19 mouse cellular contexts compared by ENCODE assay signal in the genomic region with DNA sequence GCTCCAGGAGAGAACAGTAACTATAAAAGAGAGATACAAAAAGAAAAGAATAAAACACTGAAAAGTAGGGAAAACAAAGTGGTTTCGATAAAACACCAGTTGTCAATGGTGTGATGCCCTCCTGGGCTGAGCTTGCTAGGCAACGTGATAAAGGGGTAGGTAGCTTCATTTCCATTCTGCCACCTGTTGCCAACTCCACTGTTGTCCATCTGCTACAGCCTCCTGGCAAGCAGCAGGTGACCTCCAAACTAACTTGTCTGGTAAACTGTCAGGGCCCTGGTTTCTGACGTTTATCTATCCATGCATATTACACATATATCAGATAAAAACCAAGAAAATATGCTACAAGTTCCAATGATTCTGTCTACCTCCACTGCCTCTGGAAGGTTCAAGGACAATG.
A peak's percentile ranks its signal among the peaks of the same experiment; 100 is the strongest.
DNase-seq lines count a peak whose midpoint lies in the region; ATAC-seq and TF ChIP-seq lines count a peak whose summit lies in the region.
"Had no signal": no experiment of that assay in that cellular context is flagged by ENCODE, and none has a peak within 500 bp of the region (broad histone marks: within the 10 kb centered on the region; RNA-seq: fewer than 3 reads in every experiment).

No protein-coding gene starts in this region.

- no peak for ATAC-seq in intestine, postnatal 0 days
- ATAC-seq: forebrain, embryonic 16.5 days had no signal

- H3K4me2 ChIP-seq in intestine, postnatal 0 days (replicated peaks; ENCODE audit: low read depth) = no peak overlapping the region
- H3K4me2 ChIP-seq: embryonic facial prominence, embryonic 13.5 days; forebrain, embryonic 12.5 days; heart, embryonic 13.5 days; hindbrain, embryonic 15.5 days had no signal

- TF ChIP-seq CTCF in intestine, postnatal 0 days (IDR thresholded peaks at IDR 0.05; ENCODE audit: low read depth) = no peak

- WGBS in intestine, postnatal 0 days = 74% methylated on average over 3 of the region's 3 CpGs

- H3K9ac ChIP-seq in intestine, postnatal 0 days (ENCODE audit: low read depth, low read length) = no peak overlapping the region
- H3K9ac ChIP-seq: embryonic facial prominence, embryonic 13.5 days; forebrain, embryonic 12.5 days; heart, embryonic 13.5 days; hindbrain, embryonic 15.5 days had no signal

- H3K27ac ChIP-seq in intestine, postnatal 0 days (ENCODE audit: low read depth, low read length) = no peak overlapping the region
- H3K27ac ChIP-seq: embryonic facial prominence, embryonic 13.5 days; forebrain, embryonic 12.5 days; gastrocnemius, adult 2 months; heart, embryonic 13.5 days; hindbrain, embryonic 15.5 days had no signal

- peak; percentile 69 for DNase-seq in cerebellum, adult 11-12 months
- peak; percentile 48 for DNase-seq in cerebellum, adult 8-10 months
- DNase-seq in cerebellum, postnatal 14 days = peak; percentile 55 to 65
- no peak for DNase-seq in right cerebral cortex, adult 18-20 months
- no peak for DNase-seq in urinary bladder, postnatal 14 days (ENCODE audit: low spot score)
- DNase-seq: adrenal gland, adult 8-10 months; adrenal gland, postnatal 36 days; gastrocnemius, adult 2 months; gastrocnemius, postnatal 25 days; heart, adult 11 months; heart, postnatal 36 days; kidney, adult 11 months; kidney, adult 9 months had no signal

- no peak overlapping the region for H3K4me3 ChIP-seq in intestine, postnatal 0 days (ENCODE audit: low read depth, low read length)
- H3K4me3 ChIP-seq: embryonic facial prominence, embryonic 13.5 days; forebrain, embryonic 12.5 days; gastrocnemius, adult 2 months; heart, embryonic 13.5 days; hindbrain, embryonic 15.5 days had no signal

- H3K27me3 ChIP-seq in intestine, postnatal 0 days (replicated peaks; ENCODE audit: control insufficient read depth, insufficient read depth, low read length) = no peaks in the 10 kb centered on the region
- H3K27me3 ChIP-seq: embryonic facial prominence, embryonic 13.5 days; forebrain, embryonic 12.5 days; heart, embryonic 13.5 days; hindbrain, embryonic 15.5 days had no signal

- H3K4me1 ChIP-seq in intestine, postnatal 0 days (replicated peaks; ENCODE audit: control insufficient read depth, insufficient read depth, low read length) = no peaks in the 10 kb centered on the region
- H3K4me1 ChIP-seq: embryonic facial prominence, embryonic 13.5 days; heart, embryonic 13.5 days had no signal

- no peaks in the 10 kb centered on the region for H3K9me3 ChIP-seq in intestine, postnatal 0 days (ENCODE audit: control insufficient read depth)
- H3K9me3 ChIP-seq: embryonic facial prominence, embryonic 13.5 days; forebrain, embryonic 12.5 days; heart, embryonic 13.5 days; hindbrain, embryonic 15.5 days had no signal

- H3K36me3 ChIP-seq in intestine, postnatal 0 days (ENCODE audit: control insufficient read depth, insufficient read depth) = no peaks in the 10 kb centered on the region
- H3K36me3 ChIP-seq: embryonic facial prominence, embryonic 13.5 days; forebrain, embryonic 12.5 days; heart, embryonic 13.5 days had no signal

Comparison
In these comparisons a context has a peak if more than half of its experiments do, and no peak if none do; other contexts are left out.
1. DNase-seq: peak in cerebellum, adult 11-12 months (single experiment), cerebellum, adult 8-10 months (single experiment) and cerebellum, postnatal 14 days (2 of 2); none in right cerebral cortex, adult 18-20 months (single experiment) and urinary bladder, postnatal 14 days (single experiment).